Mouse (Mus musculus): ENCODE results near the gene Ppcdc.

GRCm38 (mm10) chr9:57342906-57343474 is 96.9 kb downstream of the Ppcdc start:
- TF ChIP-seq CTCF (IDR thresholded peaks at IDR 0.05; ENCODE audit: low read depth, low read length) (no peak), GATA1 (IDR thresholded peaks at IDR 0.05; ENCODE audit: borderline replicate concordance, low read length) (no peak), POLR2AphosphoS5 (IDR thresholded peaks at IDR 0.05; ENCODE audit: insufficient replicate concordance, low read depth, low read length) (no peak), TAL1 (conservative IDR thresholded peaks at IDR 0.05; ENCODE audit: low read depth, low read length) (no peak), GATA2 (IDR thresholded peaks at IDR 0.05; ENCODE audit: borderline replicate concordance, low read depth, low read length) (no peak)

Data from G1E (cell line).